Mouse (Mus musculus): ENCODE measurements at regions not wholly inside any gene's neighbourhood (a gene's known extent, or its start where the extent isn't known, plus 50 kb on each side); places are given as distances from the start of the nearest gene placed in this dataset.

GRCm38 (mm10) chr3:20892916-20893430 is 526.0 kb upstream of the Agtr1b start:
- Histone ChIP-seq H3K36me3 (ENCODE audit: control insufficient read depth, insufficient read depth, low read length) (no peaks in the 10 kb centered on the region), H3K27ac (ENCODE audit: low read length) (no peak overlapping the region), H3K9me3 (replicated peaks; ENCODE audit: control insufficient read depth, low read length, poor library complexity, severe bottlenecking) (no peaks in the 10 kb centered on the region), H3K4me3 (ENCODE audit: low read depth, low read length) (no peak overlapping the region), H3K9ac (ENCODE audit: low read depth, low read length) (no peak overlapping the region), H3K4me2 (ENCODE audit: low read length) (no peak overlapping the region), H3K4me1 (ENCODE audit: control insufficient read depth, insufficient read depth, low read length) (no peaks in the 10 kb centered on the region), H3K27me3 (ENCODE audit: control insufficient read depth, insufficient read depth, low read depth, low read length) (no peaks in the 10 kb centered on the region)
- WGBS, result 54% methylated on average over 1 of the region's 1 CpGs
- no peak for ATAC-seq

DNA sequence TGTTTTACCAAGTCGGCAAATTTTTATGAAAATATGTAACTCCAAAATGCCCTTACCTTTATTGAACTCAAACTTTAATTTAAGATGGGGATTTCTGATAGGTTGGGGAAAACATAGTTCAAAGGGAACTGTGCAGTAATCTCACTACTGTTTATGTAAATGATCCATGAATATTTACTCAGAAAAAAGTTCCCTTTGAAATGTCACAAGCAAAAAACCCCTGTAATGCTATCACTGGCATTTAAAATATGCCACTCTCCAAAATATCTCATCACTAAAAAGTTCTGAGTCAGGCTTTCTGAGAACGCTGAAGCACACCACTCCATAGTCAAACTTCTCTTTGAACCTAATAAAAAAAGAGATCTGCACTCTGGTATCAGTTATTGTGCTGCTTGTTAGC is 497.3 kb upstream of the Agtr1b start:
- WGBS, result 77% methylated on average over 2 of the region's 2 CpGs

GRCm38 (mm10) chr3:20831038-20831437 is 464.1 kb upstream of the Agtr1b start:
- Histone ChIP-seq H3K27me3 (ENCODE audit: control insufficient read depth, insufficient read depth, low read depth, low read length) (no peaks in the 10 kb centered on the region), H3K9ac (ENCODE audit: low read depth, low read length) (no peak overlapping the region), H3K4me1 (ENCODE audit: control insufficient read depth, insufficient read depth, low read length) (no peaks in the 10 kb centered on the region), H3K4me3 (ENCODE audit: low read depth, low read length) (no peak overlapping the region), H3K4me2 (ENCODE audit: low read length) (no peak overlapping the region), H3K9me3 (replicated peaks; ENCODE audit: control insufficient read depth, low read length, poor library complexity, severe bottlenecking) (no peaks in the 10 kb centered on the region), H3K36me3 (ENCODE audit: control insufficient read depth, insufficient read depth, low read length) (no peaks in the 10 kb centered on the region), H3K27ac (ENCODE audit: low read length) (no peak overlapping the region)
- 68% methylated on average over 4 of the region's 4 CpGs for WGBS
- ATAC-seq, result no peak

More for the DNA sequence above, 497.3 kb upstream of the Agtr1b start:
- Histone ChIP-seq H3K9ac (ENCODE audit: low read depth, low read length) (no peak overlapping the region), H3K4me3 (ENCODE audit: low read depth, low read length) (no peak overlapping the region), H3K4me1 (ENCODE audit: control insufficient read depth, insufficient read depth, low read length) (no peaks in the 10 kb centered on the region), H3K36me3 (ENCODE audit: control insufficient read depth, insufficient read depth, low read length) (no peaks in the 10 kb centered on the region), H3K9me3 (replicated peaks; ENCODE audit: control insufficient read depth, low read length, poor library complexity, severe bottlenecking) (no peaks in the 10 kb centered on the region), H3K4me2 (ENCODE audit: low read length) (no peak overlapping the region), H3K27me3 (ENCODE audit: control insufficient read depth, insufficient read depth, low read depth, low read length) (no peaks in the 10 kb centered on the region), H3K27ac (ENCODE audit: low read length) (no peak overlapping the region)
- no peak for ATAC-seq

GRCm38 (mm10) chr3:20829391-20829790 is 462.4 kb upstream of the Agtr1b start:
- H3K4me2 ChIP-seq (ENCODE audit: low read length), result no peak overlapping the region
- H3K4me1 ChIP-seq (ENCODE audit: control insufficient read depth, insufficient read depth, low read length), result no peaks in the 10 kb centered on the region
- no peaks in the 10 kb centered on the region for H3K9me3 ChIP-seq (replicated peaks; ENCODE audit: control insufficient read depth, low read length, poor library complexity, severe bottlenecking)
- H3K4me3 ChIP-seq (ENCODE audit: low read depth, low read length), result no peak overlapping the region
- no peaks in the 10 kb centered on the region for H3K36me3 ChIP-seq (ENCODE audit: control insufficient read depth, insufficient read depth, low read length)
- 54% methylated on average over 1 of the region's 1 CpGs for WGBS
- H3K27me3 ChIP-seq (ENCODE audit: control insufficient read depth, insufficient read depth, low read depth, low read length), result no peaks in the 10 kb centered on the region
- H3K27ac ChIP-seq (ENCODE audit: low read length), result no peak overlapping the region
- no peak for ATAC-seq
- no peak overlapping the region for H3K9ac ChIP-seq (ENCODE audit: low read depth, low read length)

DNA sequence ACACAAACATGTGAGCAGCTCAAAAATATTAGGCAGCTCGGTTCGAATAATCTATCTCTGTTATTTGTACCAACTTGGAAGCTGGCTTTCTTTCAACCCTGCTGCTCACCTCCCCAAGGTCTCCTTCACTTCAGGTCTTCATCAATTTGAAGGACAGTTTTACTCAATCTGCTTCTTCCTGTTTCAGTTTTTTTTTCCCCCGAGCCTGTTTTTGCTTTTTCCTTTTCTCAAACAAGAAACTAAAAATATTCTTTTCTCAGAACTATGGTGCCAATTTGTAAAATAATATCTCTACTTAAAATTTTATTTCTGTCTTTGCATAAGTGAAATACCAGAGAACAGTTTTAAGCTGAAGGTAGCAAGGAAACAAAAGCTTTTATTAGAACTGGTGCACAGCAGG is 461.8 kb upstream of the Agtr1b start:
- WGBS, result 87% methylated on average over 3 of the region's 3 CpGs
- Histone ChIP-seq H3K27me3 (ENCODE audit: control insufficient read depth, insufficient read depth, low read depth, low read length) (no peaks in the 10 kb centered on the region), H3K9ac (ENCODE audit: low read depth, low read length) (no peak overlapping the region), H3K4me1 (ENCODE audit: control insufficient read depth, insufficient read depth, low read length) (no peaks in the 10 kb centered on the region), H3K4me3 (ENCODE audit: low read depth, low read length) (no peak overlapping the region), H3K9me3 (replicated peaks; ENCODE audit: control insufficient read depth, low read length, poor library complexity, severe bottlenecking) (no peaks in the 10 kb centered on the region), H3K36me3 (ENCODE audit: control insufficient read depth, insufficient read depth, low read length) (no peaks in the 10 kb centered on the region), H3K4me2 (ENCODE audit: low read length) (no peak overlapping the region), H3K27ac (ENCODE audit: low read length) (no peak overlapping the region)
- no peak for ATAC-seq

DNA sequence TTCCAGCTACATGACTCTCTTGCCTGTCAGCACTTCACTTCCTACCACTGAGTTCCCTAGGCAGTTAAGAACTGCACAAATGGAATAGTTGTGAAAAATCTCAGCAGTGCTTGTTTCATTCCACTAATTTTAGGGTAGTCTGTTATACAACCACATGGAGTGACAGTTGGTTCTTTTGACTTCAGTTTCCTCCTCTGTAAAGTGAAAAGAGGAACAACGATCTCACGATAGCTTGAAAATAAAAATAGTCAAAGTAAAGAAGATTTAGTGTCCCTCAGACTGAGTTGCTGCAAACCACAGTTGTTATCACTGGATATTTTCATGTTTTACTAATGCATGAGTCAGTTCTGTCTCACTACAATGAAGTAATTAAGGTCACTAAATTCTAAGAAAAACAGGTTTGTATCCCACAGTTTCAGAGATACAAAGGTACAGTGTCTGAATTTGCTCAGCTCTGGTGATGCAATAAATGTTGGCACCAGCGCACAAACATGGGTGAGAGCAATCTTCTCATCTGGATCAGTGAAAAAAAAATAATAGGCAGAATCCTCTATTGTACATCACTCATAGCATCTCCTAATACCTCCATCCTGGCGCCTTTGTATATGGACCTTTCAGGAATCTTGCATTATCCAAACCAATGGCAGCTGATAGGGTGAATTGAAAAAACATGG is 458.8 kb upstream of the Agtr1b start:
- H3K4me3 ChIP-seq (ENCODE audit: low read depth, low read length), result no peak overlapping the region
- 96% methylated on average over 4 of the region's 4 CpGs for WGBS

GRCm38 (mm10) chr3:20822226-20822625 is 455.2 kb upstream of the Agtr1b start:
- H3K9ac ChIP-seq (ENCODE audit: low read depth, low read length), result no peak overlapping the region
- H3K27me3 ChIP-seq (ENCODE audit: control insufficient read depth, insufficient read depth, low read depth, low read length), result no peaks in the 10 kb centered on the region
- H3K36me3 ChIP-seq (ENCODE audit: control insufficient read depth, insufficient read depth, low read length), result no peaks in the 10 kb centered on the region
- H3K4me2 ChIP-seq (ENCODE audit: low read length), result no peak overlapping the region
- 0 out of 2 replicates have a peak, but pooled peaks have one; percentile 54 for ATAC-seq
- H3K27ac ChIP-seq (ENCODE audit: low read length), result no peak overlapping the region
- peaks cover 3% of the 10 kb centered on the region; the same call in 1 of the 2 replicates for H3K4me1 ChIP-seq (ENCODE audit: control insufficient read depth, insufficient read depth, low read length)
- no peak overlapping the region for H3K4me3 ChIP-seq (ENCODE audit: low read depth, low read length)
- WGBS, result 17% methylated on average over 1 of the region's 1 CpGs
- H3K9me3 ChIP-seq (replicated peaks; ENCODE audit: control insufficient read depth, low read length, poor library complexity, severe bottlenecking), result no peaks in the 10 kb centered on the region

More for the DNA sequence above, 458.8 kb upstream of the Agtr1b start:
- no peaks in the 10 kb centered on the region for H3K9me3 ChIP-seq (replicated peaks; ENCODE audit: control insufficient read depth, low read length, poor library complexity, severe bottlenecking)
- H3K27ac ChIP-seq (ENCODE audit: low read length), result no peak overlapping the region
- H3K27me3 ChIP-seq (ENCODE audit: control insufficient read depth, insufficient read depth, low read depth, low read length), result no peaks in the 10 kb centered on the region
- no peak overlapping the region for H3K4me2 ChIP-seq (ENCODE audit: low read length)
- H3K4me1 ChIP-seq (ENCODE audit: control insufficient read depth, insufficient read depth, low read length), result peaks cover 3% of the 10 kb centered on the region; the same call in 1 of the 2 replicates
- no peak overlapping the region for H3K9ac ChIP-seq (ENCODE audit: low read depth, low read length)
- ATAC-seq, result no peak
- H3K36me3 ChIP-seq (ENCODE audit: control insufficient read depth, insufficient read depth, low read length), result no peaks in the 10 kb centered on the region

DNA sequence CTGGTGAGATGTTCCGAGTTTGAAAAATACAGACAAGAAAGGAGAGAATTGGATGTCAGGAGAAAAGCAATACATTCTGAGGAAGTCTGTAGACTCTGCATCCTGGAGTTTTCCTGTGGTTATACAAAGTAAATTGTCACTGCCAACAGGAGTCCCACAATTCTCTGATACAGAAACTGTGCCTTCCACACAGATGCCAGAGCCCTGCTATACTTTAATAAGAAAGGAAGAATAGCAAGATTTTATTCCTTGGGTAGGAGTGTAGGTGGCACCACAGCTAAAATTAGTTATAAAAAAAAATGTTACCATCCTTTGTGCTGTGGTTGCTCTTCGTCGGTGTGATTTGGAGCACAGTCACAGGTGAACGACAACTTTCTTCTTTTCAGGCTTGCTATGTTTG is 454.7 kb upstream of the Agtr1b start:
- WGBS, result 58% methylated on average over 4 of the region's 4 CpGs
- Histone ChIP-seq H3K4me1 (ENCODE audit: control insufficient read depth, insufficient read depth, low read length) (peaks cover 3% of the 10 kb centered on the region; the same call in 1 of the 2 replicates), H3K4me2 (ENCODE audit: low read length) (no peak overlapping the region), H3K9me3 (replicated peaks; ENCODE audit: control insufficient read depth, low read length, poor library complexity, severe bottlenecking) (no peaks in the 10 kb centered on the region), H3K4me3 (ENCODE audit: low read depth, low read length) (no peak overlapping the region), H3K27ac (ENCODE audit: low read length) (no peak overlapping the region), H3K9ac (ENCODE audit: low read depth, low read length) (no peak overlapping the region), H3K36me3 (ENCODE audit: control insufficient read depth, insufficient read depth, low read length) (no peaks in the 10 kb centered on the region), H3K27me3 (ENCODE audit: control insufficient read depth, insufficient read depth, low read depth, low read length) (no peaks in the 10 kb centered on the region)
- no peak for ATAC-seq

GRCm38 (mm10) chr3:20820047-20820446 is 453.1 kb upstream of the Agtr1b start:
- H3K9me3 ChIP-seq (replicated peaks; ENCODE audit: control insufficient read depth, low read length, poor library complexity, severe bottlenecking), result no peaks in the 10 kb centered on the region
- 97% methylated on average over 3 of the region's 3 CpGs for WGBS
- peaks cover 3% of the 10 kb centered on the region; the same call in 1 of the 2 replicates for H3K4me1 ChIP-seq (ENCODE audit: control insufficient read depth, insufficient read depth, low read length)
- H3K4me2 ChIP-seq (ENCODE audit: low read length), result no peak overlapping the region
- H3K27me3 ChIP-seq (ENCODE audit: control insufficient read depth, insufficient read depth, low read depth, low read length), result no peaks in the 10 kb centered on the region
- H3K27ac ChIP-seq (ENCODE audit: low read length), result no peak overlapping the region
- no peak for ATAC-seq
- H3K4me3 ChIP-seq (ENCODE audit: low read depth, low read length), result no peak overlapping the region
- no peaks in the 10 kb centered on the region for H3K36me3 ChIP-seq (ENCODE audit: control insufficient read depth, insufficient read depth, low read length)
- H3K9ac ChIP-seq (ENCODE audit: low read depth, low read length), result no peak overlapping the region

Data from midbrain, embryonic 16.5 days (tissue).